Mouse (Mus musculus) liver, adult 2 months (tissue): Measurements from ENCODE around the gene Iffo2. TPM values are rescaled to one million over a fixed set of nuclear protein-coding genes. Genes with fewer than 3 reads are reported as not detected.
A peak's percentile ranks its signal among the peaks of the same experiment; 100 is the strongest.

Source experiments
- DNase-seq: peaks from one replicate; pipeline ENCODE4 v3.0.0-alpha.2; 2011; ENCODE audit warnings: low read depth, low spot score; ENCODE audit errors: extremely low read depth
- H3K27ac ChIP-seq: fragments of 200-500 bp; replicated peaks from 2 replicates; pipeline ENCODE4 v1.5.1; 2012; ENCODE audit warnings: low read depth, mild to moderate bottlenecking, control low read depth, inconsistent platforms, low read length; ENCODE audit not compliant: insufficient read depth
- H3K27me3 ChIP-seq: fragments of 200-500 bp; 2 replicates; pipeline ENCODE4 v1.6.1; 2012; ENCODE audit warnings: mild to moderate bottlenecking, moderate library complexity, low read length, inconsistent platforms; ENCODE audit not compliant: control insufficient read depth, insufficient read depth
- H3K36me3 ChIP-seq: fragments of 200-500 bp; 2 replicates; pipeline ENCODE4 v1.6.1; 2012; ENCODE audit warnings: low read length, inconsistent platforms; ENCODE audit not compliant: control insufficient read depth, insufficient read depth
- H3K4me1 ChIP-seq: fragments of 200-500 bp; 2 replicates; pipeline ENCODE4 v1.6.1; 2011; ENCODE audit warnings: low read length; ENCODE audit not compliant: control insufficient read depth, insufficient read depth
- H3K4me3 ChIP-seq: fragments of 200-500 bp; 2 replicates; pipeline ENCODE4 v1.5.1; 2011; ENCODE audit warnings: low read depth, mild to moderate bottlenecking, control low read depth, low read length, moderate library complexity; ENCODE audit not compliant: insufficient read depth
- H3K79me2 ChIP-seq: fragments of 200-500 bp; 2 replicates; pipeline ENCODE4 v1.6.1; 2012; ENCODE audit warnings: inconsistent platforms, mild to moderate bottlenecking, low read length, moderate library complexity; ENCODE audit not compliant: control insufficient read depth, insufficient read depth
- H3K9ac ChIP-seq: fragments of 200-500 bp; 2 replicates; pipeline ENCODE4 v1.6.1; 2012; ENCODE audit warnings: low read depth, mild to moderate bottlenecking, control low read depth, inconsistent platforms, low read length
- CTCF ChIP-seq: fragments of 200-500 bp; IDR thresholded peaks from 2 replicates; pipeline ENCODE4 v1.5.1; 2011; ENCODE audit warnings: low read depth, low read length, control low read depth
- POLR2A ChIP-seq: fragments of 200-500 bp; IDR thresholded peaks from 2 replicates; pipeline ENCODE4 v1.6.1; 2011; ENCODE audit warnings: low read length, control low read depth; ENCODE audit not compliant: insufficient read depth; ENCODE audit errors: extremely low read depth
- WGBS: fragments of 180-500 bp; shearing (Covaris S2); methylation state at CpG from one replicate; pipeline ENCODE4 v1.1.7; 2018; 5-methylcytosine and 5-hydroxymethylcytosine counted together
- polyA plus RNA-seq: library from polyadenylated mRNA; depleted of rRNA; stranded (reverse); fragments of >200 nt; gene quantifications from 2 replicates; pipeline ENCODE4 v1.2.3, GENCODE M21; 2012
- total RNA-seq: library from RNA; depleted of rRNA; stranded (reverse); fragments of >200 nt; gene quantifications from 2 replicates; pipeline ENCODE4 v1.2.3, GENCODE M21; 2014

Iffo2 gene
- total and polyA plus RNA-seq, 2 experiments, result 4.3 to 7.0 TPM

DNA sequence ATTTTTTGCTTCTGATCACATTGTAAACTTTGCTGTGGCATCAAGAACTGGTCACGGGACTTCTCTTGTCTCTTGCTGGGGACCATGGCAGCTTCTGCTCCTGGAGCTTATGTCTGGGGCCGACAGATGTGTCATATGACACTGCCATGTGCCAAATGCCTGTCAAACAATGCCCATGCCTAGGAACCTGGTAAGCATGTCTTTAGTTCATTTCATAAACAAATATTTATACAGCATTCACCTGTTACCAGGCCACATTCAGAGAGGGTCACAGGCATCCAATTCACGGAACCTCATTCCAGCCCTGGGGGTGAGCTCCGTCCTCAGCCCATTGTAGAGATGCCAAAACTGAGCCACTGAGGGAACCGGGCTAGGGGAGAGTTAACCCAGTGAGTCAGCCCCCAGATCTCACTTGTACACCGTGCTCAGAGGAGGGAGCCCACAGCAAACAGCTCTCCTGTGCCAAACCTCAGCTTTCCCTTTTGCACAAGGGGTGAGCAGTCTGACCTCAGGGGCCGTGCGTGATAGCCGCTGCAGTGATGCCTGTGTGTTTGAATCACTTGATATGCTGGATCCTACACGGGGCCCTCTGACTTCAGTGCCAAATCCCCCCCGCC is 53.4 kb downstream of the Iffo2 start:
- H3K4me1 ChIP-seq, result peaks cover 83% of the 10 kb centered on the region
- H3K79me2 ChIP-seq, result peaks cover 71% of the 10 kb centered on the region; the same call in 1 of the 2 replicates
- 27% methylated on average over 11 of the region's 11 CpGs for WGBS
- peak overlapping the region; percentile 28; the same call in 1 of the 2 replicates for H3K27ac ChIP-seq
- no peaks in the 10 kb centered on the region for H3K27me3 ChIP-seq
- TF ChIP-seq CTCF (no peak), POLR2A (no peak)
- DNase-seq, result peak; percentile 59
- no peaks in the 10 kb centered on the region for H3K36me3 ChIP-seq
- H3K4me3 ChIP-seq, result no peak overlapping the region
- no peak overlapping the region; the same call in 1 of the 2 replicates for H3K9ac ChIP-seq

- Histone ChIP-seq H3K36me3 (no peaks in the 10 kb centered on the region), H3K4me3 (no peak overlapping the region), H3K79me2 (peaks cover 66% of the 10 kb centered on the region; the same call in 1 of the 2 replicates), H3K4me1 (peaks cover 76% of the 10 kb centered on the region), H3K9ac (no peak overlapping the region), H3K27me3 (no peaks in the 10 kb centered on the region), H3K27ac (peak overlapping the region; percentile 6)
- DNase-seq, result peak; percentile 67
- WGBS, result 58% methylated on average over 11 of the region's 11 CpGs
- TF ChIP-seq POLR2A (no peak), CTCF (no peak)
These were observed 54.4 kb downstream of the Iffo2 start for GRCm38 (mm10) chr4:139584704-139585103.

GRCm38 (mm10) chr4:139585713-139586112 is 55.4 kb downstream of the Iffo2 start:
- no peak for TF ChIP-seq POLR2A
- TF ChIP-seq CTCF, result no peak
- no peaks in the 10 kb centered on the region for H3K27me3 ChIP-seq
- H3K4me3 ChIP-seq, result no peak overlapping the region
- DNase-seq, result peak; percentile 82
- H3K9ac ChIP-seq, result no peak overlapping the region
- H3K36me3 ChIP-seq, result no peaks in the 10 kb centered on the region
- peaks cover 72% of the 10 kb centered on the region; the same call in 1 of the 2 replicates for H3K79me2 ChIP-seq
- peak overlapping the region; percentile 26 for H3K27ac ChIP-seq
- peaks cover 67% of the 10 kb centered on the region for H3K4me1 ChIP-seq
- 48% methylated on average over 7 of the region's 7 CpGs for WGBS

- H3K79me2 ChIP-seq, result peaks cover 80% of the 10 kb centered on the region; the same call in 1 of the 2 replicates
- DNase-seq, result peak; percentile 82
- no peak for TF ChIP-seq CTCF
- TF ChIP-seq POLR2A, result no peak
- H3K4me3 ChIP-seq, result no peak overlapping the region
- peak overlapping the region; percentile 32; the same call in 1 of the 2 replicates for H3K9ac ChIP-seq
- peaks cover 53% of the 10 kb centered on the region for H3K4me1 ChIP-seq
- 15% methylated on average over 4 of the region's 4 CpGs for WGBS
- H3K27ac ChIP-seq, result peak overlapping the region; percentile 61
- no peaks in the 10 kb centered on the region for H3K36me3 ChIP-seq
- no peaks in the 10 kb centered on the region for H3K27me3 ChIP-seq
These were observed 57.0 kb downstream of the Iffo2 start for GRCm38 (mm10) chr4:139587370-139587769.

GRCm38 (mm10) chr4:139587773-139588172 is 57.4 kb downstream of the Iffo2 start:
- peaks cover 80% of the 10 kb centered on the region; the same call in 1 of the 2 replicates for H3K79me2 ChIP-seq
- no peaks in the 10 kb centered on the region for H3K36me3 ChIP-seq
- no peaks in the 10 kb centered on the region for H3K27me3 ChIP-seq
- TF ChIP-seq CTCF, result no peak
- H3K4me1 ChIP-seq, result peaks cover 49% of the 10 kb centered on the region
- no peak overlapping the region for H3K4me3 ChIP-seq
- H3K27ac ChIP-seq, result peak overlapping the region; percentile 61
- DNase-seq, result peak; percentile 82
- no peak overlapping the region for H3K9ac ChIP-seq
- 24% methylated on average over 4 of the region's 4 CpGs for WGBS

- Histone ChIP-seq H3K4me3 (no peak overlapping the region), H3K9ac (no peak overlapping the region), H3K27ac (no peak overlapping the region), H3K36me3 (no peaks in the 10 kb centered on the region), H3K79me2 (peaks cover 73% of the 10 kb centered on the region), H3K4me1 (peaks cover 35% of the 10 kb centered on the region), H3K27me3 (no peaks in the 10 kb centered on the region)
- TF ChIP-seq CTCF (no peak), POLR2A (no peak)
- DNase-seq, result no peak
- 78% methylated on average over 5 of the region's 5 CpGs for WGBS
These were observed 59.1 kb downstream of the Iffo2 start for GRCm38 (mm10) chr4:139589351-139590027.
